Mouse (Mus musculus): ENCODE results near the gene Akr1b10. TPM values are rescaled to one million over a fixed set of nuclear protein-coding genes. Genes with fewer than 3 reads are reported as not detected.

The Akr1b10 gene
- total and polyA plus RNA-seq, 3 experiments: 2.7 to 67.6 (median 43.4) TPM

DNA sequence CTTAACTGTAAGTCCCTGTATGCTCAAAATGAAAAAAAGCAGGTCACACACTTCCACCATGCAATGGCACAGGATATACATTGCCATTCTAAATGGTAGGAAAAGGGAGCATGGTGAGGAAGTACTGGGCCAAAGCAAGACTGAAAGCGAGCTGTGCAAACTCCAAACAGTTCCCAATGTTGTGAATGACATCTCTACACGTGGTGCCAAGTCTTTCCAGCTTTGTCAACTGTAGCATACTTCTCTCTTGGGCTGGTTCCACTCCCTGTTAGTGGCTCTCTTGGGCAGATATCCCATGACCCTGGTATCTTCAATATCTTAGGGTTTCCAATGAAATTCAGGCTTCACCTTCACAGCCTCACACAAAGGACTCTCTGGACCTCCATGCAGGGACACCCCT lies 55.0 kb downstream of the Akr1b10 start:
- DNase-seq (ENCODE audit: low spot score) (no peak), ATAC-seq (ENCODE audit: extremely low read depth, insufficient number of reproducible peaks, low FRiP score, poor library complexity, severe bottlenecking) (no peak)
- peaks cover 15% of the 10 kb centered on the region for H3K27me3 ChIP-seq (ENCODE audit: insufficient read depth, low read length)
- no peak overlapping the region for H3K4me3 ChIP-seq (ENCODE audit: low read depth, low read length)
- H3K9me3 ChIP-seq (replicated peaks): no peaks in the 10 kb centered on the region
- no peak for TF ChIP-seq CTCF (IDR thresholded peaks at IDR 0.05; ENCODE audit: low read depth, low read length)
- no peak for TF ChIP-seq GATA2 (IDR thresholded peaks at IDR 0.05; ENCODE audit: borderline replicate concordance, low read depth, low read length)
- no peak for TF ChIP-seq GATA1 (IDR thresholded peaks at IDR 0.05; ENCODE audit: borderline replicate concordance, low read length)
- no peak for TF ChIP-seq TAL1 (conservative IDR thresholded peaks at IDR 0.05; ENCODE audit: low read depth, low read length)
- no peak for TF ChIP-seq POLR2AphosphoS5 (IDR thresholded peaks at IDR 0.05; ENCODE audit: insufficient replicate concordance, low read depth, low read length)
- H3K36me3 ChIP-seq (replicated peaks): no peaks in the 10 kb centered on the region
- H3K4me1 ChIP-seq (ENCODE audit: insufficient read depth, low read depth, low read length): no peaks in the 10 kb centered on the region

DNA sequence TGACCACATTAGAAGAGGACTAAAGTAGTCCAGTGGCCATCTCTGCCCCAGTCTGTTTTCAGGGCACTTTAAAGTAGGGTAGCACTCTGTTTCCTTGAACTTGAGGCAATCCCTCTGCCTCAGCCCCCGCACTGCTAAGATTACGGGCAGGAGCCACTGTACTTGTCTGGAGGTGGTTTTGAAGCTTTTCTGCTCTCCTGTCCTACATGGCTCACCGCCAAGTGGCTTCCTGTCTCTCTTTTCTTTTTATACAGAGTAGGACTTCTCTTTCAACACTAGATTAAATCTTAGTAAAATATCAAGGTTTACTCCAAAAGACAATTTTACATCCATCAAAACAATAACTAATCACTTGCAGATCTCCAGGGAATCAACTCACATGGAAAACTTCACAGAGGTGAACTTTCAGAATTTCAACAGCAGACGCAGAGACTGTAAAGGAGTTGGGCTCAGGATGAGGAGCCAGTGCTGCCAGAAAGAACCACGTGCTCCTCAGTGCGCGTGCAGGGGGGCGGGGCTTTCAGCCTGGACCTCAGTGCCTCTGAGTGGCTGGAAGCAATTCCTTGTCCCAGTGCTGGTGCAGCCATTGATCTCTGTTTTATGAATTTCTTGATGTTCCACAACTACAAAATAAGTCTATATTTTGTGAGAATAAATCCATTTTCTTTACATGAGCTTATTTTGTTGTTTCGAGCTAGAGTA lies 57.7 kb downstream of the Akr1b10 start:
- no peak for ATAC-seq (ENCODE audit: extremely low read depth, insufficient number of reproducible peaks, low FRiP score, poor library complexity, severe bottlenecking)

GRCm38 (mm10) chr6:34443791-34444190 lies 59.8 kb downstream of the Akr1b10 start:
- no peak for DNase-seq (ENCODE audit: low spot score)
- Histone ChIP-seq H3K9me3 (replicated peaks) (no peaks in the 10 kb centered on the region), H3K27me3 (ENCODE audit: insufficient read depth, low read length) (peaks cover 10% of the 10 kb centered on the region), H3K4me1 (ENCODE audit: insufficient read depth, low read depth, low read length) (no peaks in the 10 kb centered on the region), H3K4me3 (ENCODE audit: low read depth, low read length) (no peak overlapping the region), H3K36me3 (replicated peaks) (no peaks in the 10 kb centered on the region)
- ATAC-seq (ENCODE audit: extremely low read depth, insufficient number of reproducible peaks, low FRiP score, poor library complexity, severe bottlenecking): no peak
- no peak for TF ChIP-seq CTCF (IDR thresholded peaks at IDR 0.05; ENCODE audit: low read depth, low read length)
- no peak for TF ChIP-seq POLR2AphosphoS5 (IDR thresholded peaks at IDR 0.05; ENCODE audit: insufficient replicate concordance, low read depth, low read length)
- no peak for TF ChIP-seq TAL1 (conservative IDR thresholded peaks at IDR 0.05; ENCODE audit: low read depth, low read length)
- no peak for TF ChIP-seq GATA2 (IDR thresholded peaks at IDR 0.05; ENCODE audit: borderline replicate concordance, low read depth, low read length)
- TF ChIP-seq GATA1 (IDR thresholded peaks at IDR 0.05; ENCODE audit: borderline replicate concordance, low read length): no peak

More for the DNA sequence above, 57.7 kb downstream of the Akr1b10 start:
- H3K4me1 ChIP-seq (ENCODE audit: insufficient read depth, low read depth, low read length): no peaks in the 10 kb centered on the region
- TF ChIP-seq GATA1 (IDR thresholded peaks at IDR 0.05; ENCODE audit: borderline replicate concordance, low read length) (no peak), GATA2 (IDR thresholded peaks at IDR 0.05; ENCODE audit: borderline replicate concordance, low read depth, low read length) (no peak), CTCF (IDR thresholded peaks at IDR 0.05; ENCODE audit: low read depth, low read length) (no peak), TAL1 (conservative IDR thresholded peaks at IDR 0.05; ENCODE audit: low read depth, low read length) (no peak), POLR2AphosphoS5 (IDR thresholded peaks at IDR 0.05; ENCODE audit: insufficient replicate concordance, low read depth, low read length) (no peak)
- no peak overlapping the region for H3K4me3 ChIP-seq (ENCODE audit: low read depth, low read length)
- H3K36me3 ChIP-seq (replicated peaks): no peaks in the 10 kb centered on the region
- H3K9me3 ChIP-seq (replicated peaks): no peaks in the 10 kb centered on the region
- no peak for DNase-seq (ENCODE audit: low spot score)
- H3K27me3 ChIP-seq (ENCODE audit: insufficient read depth, low read length): peaks cover 15% of the 10 kb centered on the region

Other genes starting within 250 kb of the Akr1b10 start
- 16.0 and 20.0 TPM in 2 replicates for gene Slc35b4, start 207.1 kb upstream of the Akr1b10 start, total RNA-seq (2014; fragmentation: Nextera tagmentation)
- 14.8 and 16.7 TPM in 2 replicates for gene Slc35b4, start 207.1 kb upstream of the Akr1b10 start, total RNA-seq (2017)
- gene Slc35b4, start 207.1 kb upstream of the Akr1b10 start, polyA plus RNA-seq (2012): 0.61 and 1.1 TPM in 2 replicates
- 52.0 and 58.2 TPM in 2 replicates for gene Akr1b3, start 66.7 kb upstream of the Akr1b10 start, total RNA-seq (2014; fragmentation: Nextera tagmentation)
- 54.7 and 59.5 TPM in 2 replicates for gene Akr1b3, start 66.7 kb upstream of the Akr1b10 start, total RNA-seq (2017)
- 23.3 and 24.6 TPM in 2 replicates for gene Akr1b3, start 66.7 kb upstream of the Akr1b10 start, polyA plus RNA-seq (2012)
- gene Akr1b8, start 30.1 kb upstream of the Akr1b10 start, total RNA-seq (2014; fragmentation: Nextera tagmentation): 1.7 TPM in 1 of 2 replicates, not detected in the other
- 0.33 and 0.64 TPM in 2 replicates for gene Akr1b8, start 30.1 kb upstream of the Akr1b10 start, total RNA-seq (2017)
- gene Akr1b8, start 30.1 kb upstream of the Akr1b10 start, polyA plus RNA-seq (2012): 0.05 and 0.13 TPM in 2 replicates
- not detected in 2 replicates for gene Akr1b7, start 28.1 kb downstream of the Akr1b10 start, total RNA-seq (2014; fragmentation: Nextera tagmentation)
- not detected in 2 replicates for gene Akr1b7, start 28.1 kb downstream of the Akr1b10 start, total RNA-seq (2017)
- gene Akr1b7, start 28.1 kb downstream of the Akr1b10 start, polyA plus RNA-seq (2012): not detected in 2 replicates
- 10.4 and 14.5 TPM in 2 replicates for gene Bpgm, start 92.0 kb downstream of the Akr1b10 start, total RNA-seq (2014; fragmentation: Nextera tagmentation)
- 26.5 and 28.6 TPM in 2 replicates for gene Bpgm, start 92.0 kb downstream of the Akr1b10 start, total RNA-seq (2017)
- gene Bpgm, start 92.0 kb downstream of the Akr1b10 start, polyA plus RNA-seq (2012): 1.4 and 4.9 TPM in 2 replicates
- gene Cald1, start 214.3 kb downstream of the Akr1b10 start, total RNA-seq (2014; fragmentation: Nextera tagmentation): not detected in 2 replicates
- 0.29 and 1.9 TPM in 2 replicates for gene Cald1, start 214.3 kb downstream of the Akr1b10 start, total RNA-seq (2017)
- not detected in 2 replicates for gene Cald1, start 214.3 kb downstream of the Akr1b10 start, polyA plus RNA-seq (2012)